In genomic region chr11:96515164-96515563, GRCm38 (mm10) we compare ENCODE assay signal across 23 mouse cellular contexts. TPM values are rescaled to one million over a fixed set of nuclear protein-coding genes. Genes with fewer than 3 reads are reported as not detected.
"Had no signal": no experiment of that assay in that cellular context is flagged by ENCODE, and none has a peak within 500 bp of the region (broad histone marks: within the 10 kb centered on the region; RNA-seq: fewer than 3 reads in every experiment).

No protein-coding gene starts in this region.

- H3K27me3 ChIP-seq: hindbrain, embryonic 13.5 days had no signal

- DNase-seq: gastrocnemius, adult 2 months; gastrocnemius, postnatal 10 days; gastrocnemius, postnatal 25 days; heart, adult 11 months; heart, adult 2 months; heart, postnatal 14 days; heart, postnatal 36 days; kidney, adult 11 months; kidney, adult 2 months; kidney, adult 9 months; kidney, postnatal 14 days; kidney, postnatal 36 days; layer of hippocampus, adult 9-11 months; layer of hippocampus, postnatal 36 days; left cerebral cortex, postnatal 4 days; liver, embryonic 13.5 days had no signal

- H3K27ac ChIP-seq: gastrocnemius, adult 2 months; heart, adult 2 months; heart, embryonic 13.5 days; heart, embryonic 15.5 days; hindbrain, embryonic 13.5 days; limb, embryonic 13.5 days; limb, embryonic 15.5 days; liver, embryonic 13.5 days had no signal

- H3K36me3 ChIP-seq: heart, embryonic 13.5 days; heart, embryonic 15.5 days; hindbrain, embryonic 13.5 days; limb, embryonic 13.5 days; limb, embryonic 15.5 days; liver, embryonic 13.5 days had no signal

- H3K4me3 ChIP-seq: gastrocnemius, adult 2 months; heart, adult 2 months; heart, embryonic 13.5 days; heart, embryonic 15.5 days; hindbrain, embryonic 13.5 days; limb, embryonic 13.5 days; limb, embryonic 15.5 days; liver, embryonic 13.5 days had no signal

- ATAC-seq: hindbrain, embryonic 16.5 days had no signal

- H3K9me3 ChIP-seq: heart, embryonic 13.5 days; heart, embryonic 15.5 days; hindbrain, embryonic 13.5 days; limb, embryonic 13.5 days; limb, embryonic 15.5 days; liver, embryonic 13.5 days had no signal

- H3K4me2 ChIP-seq: heart, embryonic 11.5 days; heart, embryonic 13.5 days; heart, embryonic 15.5 days; hindbrain, embryonic 13.5 days; limb, embryonic 13.5 days; limb, embryonic 15.5 days; liver, embryonic 13.5 days had no signal

- H3K9ac ChIP-seq: heart, embryonic 13.5 days; heart, embryonic 15.5 days; hindbrain, embryonic 13.5 days; limb, embryonic 13.5 days; limb, embryonic 15.5 days; liver, embryonic 13.5 days had no signal

- H3K4me1 ChIP-seq: heart, embryonic 15.5 days; hindbrain, embryonic 13.5 days; limb, embryonic 15.5 days; liver, embryonic 13.5 days had no signal

RNA-seq across cellular contexts. Expression of gene Skap1, which starts 50.8 kb away (rescaled TPM):
- total RNA-seq: gastrocnemius, adult 2 months had no signal
